Comparison of ENCODE assay signal across 8 mouse cellular contexts in the genomic region with DNA sequence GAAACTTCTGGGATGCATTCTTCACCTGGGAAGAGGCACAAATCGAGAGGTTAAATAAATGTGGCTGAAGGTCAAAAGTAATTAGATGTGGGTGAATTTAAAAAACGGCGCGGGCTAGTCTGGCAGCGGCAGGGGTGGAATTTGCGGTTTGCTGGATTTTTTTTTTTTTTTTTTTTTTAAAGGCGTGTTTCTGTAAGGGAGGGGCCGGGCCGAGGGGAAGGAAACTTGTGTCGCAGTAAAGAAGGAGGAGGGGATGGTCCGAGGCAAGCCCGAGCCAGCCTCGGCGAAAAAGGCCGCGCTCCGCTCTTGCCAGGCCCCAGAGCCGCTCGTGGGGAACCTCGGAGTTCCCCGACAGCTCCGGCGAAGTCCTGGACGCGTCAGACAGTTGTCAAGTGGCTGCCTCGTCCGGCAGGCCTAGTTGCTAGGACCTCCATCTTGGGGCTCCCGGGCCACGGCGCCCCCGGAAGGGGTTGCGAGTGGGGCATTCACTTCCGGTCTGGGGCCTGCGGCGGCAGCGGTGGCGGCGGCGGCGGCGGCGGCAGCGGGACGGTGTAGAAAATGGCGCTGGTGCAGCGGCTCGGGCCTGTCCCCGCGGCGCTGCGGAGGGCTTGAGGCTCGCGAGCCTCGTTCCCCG. TPM values are rescaled to one million over a fixed set of nuclear protein-coding genes. Genes with fewer than 3 reads are reported as not detected.
DNase-seq lines count a peak whose midpoint lies in the region; ATAC-seq and TF ChIP-seq lines count a peak whose summit lies in the region.

A gene (plus strand): TSS at position 221 of the 634 bp plus-strand sequence.

- H3K4me3 ChIP-seq in G1E (ENCODE audit: low read depth, low read length), result peak within 1 kb of the TSS; percentile 90
- peak within 1 kb of the TSS; percentile 94 for H3K4me3 ChIP-seq in forebrain, postnatal 0 days (ENCODE audit: low read depth, low read length)
- H3K4me3 ChIP-seq in lung, embryonic 15.5 days, result peak within 1 kb of the TSS; percentile 100

- TF ChIP-seq CTCF in G1E (IDR thresholded peaks at IDR 0.05; ENCODE audit: low read depth, low read length), result no peak
- no peak for TF ChIP-seq CTCF in forebrain, postnatal 0 days (IDR thresholded peaks at IDR 0.05; ENCODE audit: low read depth)

- H3K27me3 ChIP-seq in G1E (ENCODE audit: insufficient read depth, low read length), result no peaks in the 10 kb centered on the region
- H3K27me3 ChIP-seq in forebrain, postnatal 0 days (ENCODE audit: insufficient read depth, low read length), result no peaks in the 10 kb centered on the region
- no peaks in the 10 kb centered on the region for H3K27me3 ChIP-seq in lung, embryonic 15.5 days

- H3K4me2 ChIP-seq in forebrain, postnatal 0 days (ENCODE audit: low read depth), result peak within 1 kb of the TSS; percentile 55
- peak within 1 kb of the TSS; percentile 62 for H3K4me2 ChIP-seq in lung, embryonic 15.5 days

- peaks cover 25% of the 10 kb centered on the region for H3K36me3 ChIP-seq in G1E (replicated peaks)
- peaks cover 7% of the 10 kb centered on the region; the same call in 1 of the 2 replicates for H3K36me3 ChIP-seq in forebrain, postnatal 0 days (ENCODE audit: insufficient read depth)
- H3K36me3 ChIP-seq in lung, embryonic 15.5 days, result 0 out of 2 replicates have a peak, but pooled peaks cover 15% of the 10 kb centered on the region

- WGBS in forebrain, postnatal 0 days, result 2% methylated on average over 45 of the region's 55 CpGs
- under 1% methylated on average over 54 of the region's 55 CpGs for WGBS in lung, embryonic 15.5 days

- H3K27ac ChIP-seq in forebrain, postnatal 0 days (ENCODE audit: low read depth, low read length), result peak within 1 kb of the TSS; percentile 97
- peak within 1 kb of the TSS; percentile 97 for H3K27ac ChIP-seq in lung, embryonic 15.5 days

- H3K9me3 ChIP-seq in G1E (replicated peaks), result no peaks in the 10 kb centered on the region
- no peaks in the 10 kb centered on the region for H3K9me3 ChIP-seq in forebrain, postnatal 0 days (ENCODE audit: low read length)
- H3K9me3 ChIP-seq in lung, embryonic 15.5 days, result no peaks in the 10 kb centered on the region

- H3K9ac ChIP-seq in forebrain, postnatal 0 days, result peak within 1 kb of the TSS; percentile 91
- H3K9ac ChIP-seq in lung, embryonic 15.5 days, result peak within 1 kb of the TSS; percentile 99

- ATAC-seq in G1E (ENCODE audit: extremely low read depth, insufficient number of reproducible peaks, low FRiP score, poor library complexity, severe bottlenecking), result peak; percentile 70
- ATAC-seq in forebrain, postnatal 0 days, result peak; percentile 97
- ATAC-seq in lung, embryonic 15.5 days (ENCODE audit: borderline replicate concordance, extremely low read depth, low FRiP score, low TSS enrichment), result peak; percentile 97

- peak; percentile 84 for DNase-seq in G1E (ENCODE audit: low spot score)
- peak; percentile 92 to 95 for DNase-seq in cerebellum, adult 18-20 months
- DNase-seq in forebrain, postnatal 0 days, result peak; percentile 94
- peak; percentile 94 for DNase-seq in heart, postnatal 4 days
- DNase-seq in layer of hippocampus, adult 8-10 months (ENCODE audit: low spot score in 2 of 2), result peak; percentile 89 to 93
- peak; percentile 88 for DNase-seq in ovary, adult 18-20 months (ENCODE audit: low spot score)
- peak; percentile 90 for DNase-seq in thymus, postnatal 0 days (ENCODE audit: low spot score)

- peaks cover 26% of the 10 kb centered on the region for H3K4me1 ChIP-seq in G1E (ENCODE audit: insufficient read depth, low read depth, low read length)
- no peaks in the 10 kb centered on the region for H3K4me1 ChIP-seq in forebrain, postnatal 0 days (ENCODE audit: insufficient read depth)
- H3K4me1 ChIP-seq in lung, embryonic 15.5 days, result peaks cover 34% of the 10 kb centered on the region

RNA-seq across cellular contexts. Expression of the gene that starts here (rescaled TPM):
- 91.4 and 106 TPM in 2 replicates for total RNA-seq in G1E (2014; fragmentation: Nextera tagmentation)
- total RNA-seq in G1E (2017), result 41.2 and 52.0 TPM in 2 replicates
- polyA plus RNA-seq in G1E (2012), result 64.8 and 72.4 TPM in 2 replicates
- total RNA-seq in forebrain, postnatal 0 days (2014; rRNA removed), result 38.4 and 48.0 TPM in 2 replicates
- 30.8 and 40.7 TPM in 2 replicates for polyA plus RNA-seq in forebrain, postnatal 0 days (2015; fragmentation: Nextera tagmentation; extraction: Ambion mirVana)
- total RNA-seq in heart, postnatal 4 days (2021), result 10 to 100 TPM; 44.5 to 50.1 TPM
- 10 to 100 TPM; 58.1 to 64.8 (median 60.8) TPM for total RNA-seq in layer of hippocampus, adult 8-10 months (2022)
- polyA plus RNA-seq in lung, embryonic 15.5 days (2015; fragmentation: Nextera tagmentation; extraction: Ambion mirVana), result 38.5 and 38.8 TPM in 2 replicates
- polyA plus RNA-seq in thymus, postnatal 0 days (2015; fragmentation: Nextera tagmentation; extraction: Ambion mirVana), result 62.7 and 94.2 TPM in 2 replicates

Comparison
In these comparisons a context has a peak if more than half of its experiments do, and no peak if none do; other contexts are left out.
1. Peak in every context shown above with its lines: DNase-seq, ATAC-seq, H3K4me3 ChIP-seq and H3K27ac ChIP-seq.